Mouse (Mus musculus) megakaryocyte-erythroid progenitor cell, adult 5-6 weeks (primary cell): ENCODE data around the gene 4930548H24Rik. TPM values are rescaled to one million over a fixed set of nuclear protein-coding genes. Genes with fewer than 3 reads are reported as not detected.
A peak's percentile ranks its signal among the peaks of the same experiment; 100 is the strongest.
"Not testable (repeated sequence)": the region's sequence is repeated elsewhere in the genome, so short reads cannot be mapped to it uniquely, and the experiment has no call there.

ENCODE experiments used
- ATAC-seq: replicated peaks from 2 replicates; pipeline ENCODE4 v1.8.0; 2016; ENCODE audit warnings: mild to moderate bottlenecking, inconsistent platforms; ENCODE audit not compliant: severe bottlenecking, poor library complexity, low FRiP score, low TSS enrichment
- total RNA-seq, 2 experiments: library from RNA; stranded (forward) in 1 of 2; stranded (reverse) in 1 of 2; fragments of 200-1000, 215-1000 nt in 1 of 2; fragments of >200 nt in 1 of 2; fragmentation: Nextera tagmentation in 1 of 2; gene quantifications; 2 replicates each; pipeline ENCODE4 v1.2.3; 2014 to 2017

4930548H24Rik gene
- 4.4 TPM in 1 of 2 replicates, not detected in the other for total RNA-seq (2014; fragmentation: Nextera tagmentation)
- total RNA-seq (2017), result 0.75 TPM in 1 of 2 replicates, not detected in the other

DNA sequence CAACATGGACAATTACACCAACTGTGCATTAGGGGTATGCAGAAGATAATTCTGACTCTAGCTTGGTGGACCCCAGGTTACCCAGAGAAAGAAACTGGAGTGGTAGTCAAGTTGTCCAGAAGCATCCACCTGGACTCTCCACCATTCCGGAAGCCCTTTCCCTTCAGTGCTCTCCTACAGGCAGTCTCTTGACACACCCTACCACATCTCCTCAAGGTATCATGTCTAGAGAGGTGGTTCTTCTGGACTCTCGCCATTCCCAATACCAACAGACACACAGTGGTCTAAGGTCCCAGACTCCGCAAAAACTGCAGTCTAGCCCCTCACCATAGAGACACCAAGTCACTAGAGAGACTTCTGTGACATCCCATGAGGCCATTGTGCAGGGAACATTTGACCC lies at the start of gene 4930548H24Rik:
TSS of gene 4930548H24Rik (plus strand) at position 301 of the 400 bp plus-strand sequence.
- ATAC-seq, result no peak

DNA sequence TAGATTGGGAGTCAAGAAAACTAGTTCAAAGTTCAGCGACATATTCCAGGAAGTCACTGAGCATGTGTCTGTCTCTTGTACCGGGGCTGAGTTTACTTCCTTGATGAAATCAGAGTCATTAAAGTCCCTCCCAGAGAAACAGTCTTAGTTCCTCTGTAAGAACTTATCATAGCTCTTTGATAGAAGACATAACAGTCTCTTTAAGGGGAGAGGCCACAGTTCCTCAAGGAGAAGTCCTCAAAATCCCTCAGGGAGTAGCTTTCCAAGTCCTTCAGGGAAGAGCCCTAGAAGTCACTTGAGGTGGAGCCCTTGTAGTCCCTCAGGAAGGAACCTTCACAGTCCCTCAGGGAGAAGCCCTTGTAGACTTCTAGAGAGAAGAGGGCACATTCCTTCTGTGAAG lies 34.2 kb upstream of the 4930548H24Rik start:
- ATAC-seq, result no peak

DNA sequence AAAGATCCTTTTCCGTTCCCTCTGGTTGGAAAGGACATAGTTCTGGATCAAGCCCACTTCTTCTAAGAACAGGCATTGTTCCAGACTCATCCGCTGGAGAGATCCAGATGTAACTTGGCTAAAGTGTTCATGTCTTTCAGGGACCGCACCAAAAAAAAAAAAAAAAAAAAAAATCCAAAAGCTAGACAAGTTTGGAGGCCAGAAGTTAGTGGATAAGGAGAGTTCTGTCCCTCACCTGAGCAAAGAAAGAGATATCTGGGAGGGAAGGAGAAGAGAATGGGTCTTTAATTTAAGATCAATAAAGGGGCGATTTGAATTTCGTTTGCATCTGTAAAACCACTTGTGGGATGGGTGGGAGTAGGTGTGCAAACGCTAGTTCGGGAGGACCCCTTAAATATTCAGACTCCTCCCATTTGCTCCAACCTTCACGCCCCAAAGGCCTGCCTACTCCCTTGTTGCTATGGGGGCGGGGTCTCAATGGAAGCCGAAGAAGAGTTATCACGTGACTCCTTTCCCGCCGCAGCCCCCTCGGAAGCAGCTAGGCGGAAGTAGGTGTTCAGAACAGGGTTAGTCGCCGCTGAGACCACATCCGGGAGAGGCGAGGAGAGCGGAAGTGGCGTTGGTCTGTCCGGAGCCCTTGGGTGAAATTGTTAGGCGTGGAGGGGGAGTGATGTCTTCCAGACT lies 33.5 kb upstream of the 4930548H24Rik start, which contains the start of gene Zfp512:
TSS of gene Zfp512 (plus strand) at position 554 of the 684 bp plus-strand sequence.
- ATAC-seq, result peak; percentile 98

DNA sequence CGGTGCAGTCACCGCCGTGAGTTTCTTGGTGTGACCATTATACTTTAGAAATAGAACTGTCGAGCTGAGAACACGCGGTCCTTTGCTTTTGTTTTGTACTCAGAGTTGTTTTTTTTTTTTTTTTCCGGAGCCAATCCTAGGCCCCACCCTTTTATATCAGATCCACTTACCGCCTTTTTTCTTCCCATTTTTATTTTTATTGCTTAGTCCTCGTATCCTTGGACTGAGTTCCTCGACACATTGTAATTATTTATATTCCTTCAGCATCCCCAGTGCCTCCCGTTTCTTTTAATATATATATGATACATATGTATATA lies 33.0 kb upstream of the 4930548H24Rik start:
- ATAC-seq, result peak; percentile 37

DNA sequence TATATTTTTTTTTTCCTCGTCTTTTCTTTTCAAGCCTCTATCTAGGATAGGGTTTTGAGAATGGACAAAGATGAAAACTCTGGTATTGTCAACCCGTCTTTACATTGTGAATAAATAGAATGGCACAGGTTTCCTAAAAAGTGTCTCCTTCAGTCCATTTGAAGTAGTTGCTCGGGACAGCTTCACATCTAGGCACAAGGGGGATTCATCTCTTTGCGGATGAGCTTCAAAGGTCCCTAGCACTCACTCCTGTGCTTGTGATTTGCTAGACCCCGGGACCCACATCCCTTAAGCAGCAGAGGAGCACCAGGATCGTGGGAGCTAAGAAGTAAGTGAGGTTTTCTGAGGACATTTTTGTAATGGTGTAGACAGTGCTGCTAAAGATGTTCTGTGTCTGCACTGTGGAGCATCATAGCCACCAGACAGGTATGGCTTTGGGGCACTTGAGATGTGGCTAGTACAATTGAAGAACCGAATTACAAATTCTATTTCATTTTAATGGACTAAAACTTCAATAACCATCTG lies 32.6 kb upstream of the 4930548H24Rik start:
- no peak for ATAC-seq

DNA sequence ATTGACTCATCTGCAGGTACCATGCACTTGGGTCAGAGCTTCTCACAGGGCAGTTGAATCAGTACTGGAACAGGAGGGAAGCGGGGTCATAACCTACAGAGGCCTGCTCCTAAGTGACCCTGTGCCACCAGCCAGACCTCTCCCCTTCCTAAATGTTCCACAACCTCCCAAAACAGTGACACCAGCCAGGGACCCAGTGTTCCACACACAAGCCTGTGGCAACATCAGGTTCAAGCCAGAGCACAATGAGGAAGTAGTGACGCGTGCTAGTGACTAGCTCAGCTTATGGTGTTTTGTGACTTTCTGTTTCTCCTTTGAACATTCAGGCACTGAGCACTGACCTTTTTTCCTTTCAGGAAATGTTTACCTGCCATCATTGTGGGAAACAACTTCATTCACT lies 17.7 kb upstream of the 4930548H24Rik start:
- no peak for ATAC-seq

DNA sequence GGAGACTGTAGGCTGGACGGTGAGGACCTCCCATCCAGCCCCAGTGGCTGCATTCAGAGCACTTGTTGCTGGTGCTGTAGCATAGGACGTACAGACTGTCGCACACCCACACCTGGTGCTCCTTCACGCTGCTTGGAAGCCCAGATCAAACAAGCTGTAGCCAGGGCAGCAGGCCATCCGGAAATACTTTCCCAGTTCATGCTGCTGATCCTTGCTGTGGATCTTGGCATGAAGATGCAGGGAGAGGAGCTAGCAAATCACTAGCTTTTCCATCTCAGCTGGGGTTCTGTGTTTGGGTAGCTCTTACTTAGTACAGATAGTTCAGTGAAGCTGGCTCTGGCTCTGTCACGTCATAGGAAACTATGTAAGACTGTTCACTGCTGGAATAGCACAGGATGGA lies 15.8 kb upstream of the 4930548H24Rik start:
- ATAC-seq, result no peak

DNA sequence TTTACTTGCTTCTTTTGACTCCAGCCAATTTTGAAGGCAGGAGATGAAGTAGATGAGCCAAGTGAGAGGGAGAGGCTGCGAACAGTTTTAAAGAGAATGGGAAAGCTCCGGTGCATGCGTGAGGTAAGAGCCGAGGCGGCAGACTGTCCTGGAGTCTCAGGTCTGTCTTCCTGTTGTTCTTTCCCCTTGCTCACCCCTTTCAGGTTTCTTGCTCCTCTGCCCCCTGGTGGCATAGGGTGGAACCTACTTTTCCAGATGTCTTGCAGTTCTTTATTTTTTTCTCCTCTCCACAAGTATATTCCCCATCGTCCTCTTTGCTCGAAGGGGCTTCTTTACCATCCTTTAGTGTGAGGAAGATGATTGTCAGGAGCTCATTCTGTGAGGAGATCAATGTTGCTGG lies 15.2 kb upstream of the 4930548H24Rik start:
- ATAC-seq, result peak; percentile 74

DNA sequence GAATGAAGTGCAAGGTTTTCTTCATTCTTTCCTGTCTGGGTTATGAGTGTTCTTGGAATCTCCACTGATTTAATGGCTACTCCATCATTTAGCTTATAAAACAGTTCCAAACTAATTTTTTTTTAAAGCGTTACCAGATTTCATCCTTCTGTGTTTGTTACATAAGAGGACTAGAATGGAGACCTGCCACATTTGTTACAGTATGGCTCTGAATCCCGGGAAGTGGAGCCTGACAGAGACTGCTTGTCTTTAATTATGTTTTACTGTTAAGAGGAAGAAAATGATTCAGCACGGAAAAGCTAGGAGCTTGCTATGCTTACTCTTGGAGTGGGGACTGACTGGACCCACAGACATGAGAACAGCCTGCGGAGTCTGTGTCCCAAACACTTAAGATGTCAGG lies 5.0 kb upstream of the 4930548H24Rik start:
- ATAC-seq, result no peak

DNA sequence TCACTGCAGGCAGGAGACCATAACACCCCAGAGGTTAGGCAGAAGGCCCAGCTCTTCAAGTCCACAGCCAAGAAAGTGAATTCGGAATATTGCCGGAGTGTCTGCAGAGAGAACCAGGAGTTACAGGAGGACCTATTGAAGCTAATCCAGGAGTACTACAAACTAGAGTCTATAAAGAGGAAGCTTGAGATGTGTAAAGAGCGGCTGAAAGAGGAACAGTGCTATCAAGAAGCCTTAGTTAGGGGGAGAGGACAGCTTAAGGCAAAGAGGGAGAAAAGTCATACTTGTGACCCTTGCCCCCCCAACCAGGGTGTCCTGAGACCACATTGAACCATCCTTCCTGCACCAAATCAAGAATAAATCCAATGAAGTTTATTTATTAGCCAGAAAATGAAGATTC lies 2.3 kb downstream of the 4930548H24Rik start:
- ATAC-seq, result no peak

DNA sequence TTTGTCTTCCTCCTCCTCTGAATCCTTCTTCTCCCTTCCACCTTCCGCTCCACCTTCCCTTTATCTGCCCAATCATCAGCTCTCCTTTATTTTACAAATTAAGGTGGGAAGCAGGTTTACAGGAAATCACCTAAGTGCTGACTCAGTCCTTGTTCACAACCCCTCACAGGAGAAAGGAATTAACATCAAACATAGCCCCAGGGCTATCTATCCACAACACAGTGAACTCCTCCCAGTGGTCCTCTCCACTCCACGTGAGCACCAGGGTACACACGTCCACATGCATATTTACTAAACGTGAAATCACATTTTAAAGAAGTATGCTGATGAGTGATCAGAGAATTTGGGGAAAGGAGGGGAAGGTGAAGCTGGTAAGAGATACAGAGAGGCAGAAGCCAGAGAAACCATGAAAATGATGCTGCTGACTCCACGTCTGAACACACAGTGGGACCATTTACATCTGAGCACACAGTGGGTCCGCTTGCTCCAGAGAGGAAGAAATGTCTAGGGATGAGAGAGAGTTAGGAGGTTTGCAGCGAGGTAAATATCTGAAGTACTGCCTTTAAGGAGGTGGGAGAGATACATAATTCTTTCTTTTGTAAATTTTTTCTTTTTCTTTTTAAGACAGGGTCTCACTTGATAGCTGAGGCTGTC lies 3.7 kb downstream of the 4930548H24Rik start:
- no peak for ATAC-seq

DNA sequence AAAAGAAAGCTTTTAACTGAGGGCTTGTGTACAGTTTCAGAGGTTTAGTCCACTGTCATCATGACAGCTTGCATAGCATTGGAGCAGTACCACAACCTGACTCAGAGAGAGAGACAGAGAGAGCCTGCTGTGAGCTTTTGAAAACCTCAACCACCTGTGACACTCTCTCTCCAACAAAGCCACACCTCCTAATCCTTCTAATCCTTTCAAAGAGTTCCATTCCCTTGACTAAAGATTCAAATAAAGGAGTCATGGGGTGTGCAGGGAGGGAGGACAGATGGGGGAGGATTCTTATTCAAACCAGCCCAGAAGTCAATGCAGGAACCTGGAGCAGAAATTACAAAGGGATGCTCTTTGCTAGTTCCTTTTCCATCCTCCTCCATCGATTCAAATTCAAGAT lies 6.5 kb downstream of the 4930548H24Rik start:
- ATAC-seq, result no peak

DNA sequence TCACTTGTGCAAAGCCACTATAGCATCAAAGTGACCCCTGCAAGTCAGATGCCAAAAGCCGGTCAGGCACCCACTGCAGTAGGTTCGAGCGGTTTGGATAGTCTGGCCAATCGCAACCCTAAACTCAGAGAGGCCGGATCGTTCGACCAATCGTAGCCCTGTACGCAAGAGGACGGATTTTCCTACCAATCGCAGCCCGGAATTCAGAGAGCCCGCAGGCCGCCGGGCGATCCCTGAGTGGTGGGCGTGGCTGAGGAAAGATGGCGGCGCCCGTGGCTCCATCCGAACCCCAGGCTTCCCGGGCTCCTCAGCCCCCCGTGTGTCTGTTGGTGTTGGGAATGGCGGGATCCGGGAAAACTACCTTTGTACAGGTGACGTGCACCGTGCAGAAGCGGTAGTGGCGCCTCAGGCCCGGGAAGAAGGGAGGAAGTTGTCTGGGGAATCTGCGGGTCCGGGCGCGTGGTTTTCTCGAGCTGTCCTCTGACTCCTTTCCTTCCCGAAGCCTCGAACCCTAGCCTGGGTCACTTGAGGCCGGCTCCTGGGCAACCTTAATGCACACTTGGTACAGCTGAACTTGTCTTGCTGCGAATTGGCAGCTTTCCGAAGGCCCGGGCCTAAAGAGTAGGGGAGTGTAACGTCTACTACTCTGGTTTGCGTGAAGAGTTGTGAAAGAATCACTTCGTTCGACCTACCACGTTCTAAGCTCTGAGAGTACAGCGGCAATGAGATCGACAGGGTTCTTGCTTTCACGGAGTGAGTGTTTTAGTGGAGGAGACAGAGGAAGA lies 9.2 kb downstream of the 4930548H24Rik start, which contains the start of gene Gpn1:
TSS of gene Gpn1 (plus strand) at position 229 of the 785 bp plus-strand sequence.
- peak; percentile 99 for ATAC-seq

DNA sequence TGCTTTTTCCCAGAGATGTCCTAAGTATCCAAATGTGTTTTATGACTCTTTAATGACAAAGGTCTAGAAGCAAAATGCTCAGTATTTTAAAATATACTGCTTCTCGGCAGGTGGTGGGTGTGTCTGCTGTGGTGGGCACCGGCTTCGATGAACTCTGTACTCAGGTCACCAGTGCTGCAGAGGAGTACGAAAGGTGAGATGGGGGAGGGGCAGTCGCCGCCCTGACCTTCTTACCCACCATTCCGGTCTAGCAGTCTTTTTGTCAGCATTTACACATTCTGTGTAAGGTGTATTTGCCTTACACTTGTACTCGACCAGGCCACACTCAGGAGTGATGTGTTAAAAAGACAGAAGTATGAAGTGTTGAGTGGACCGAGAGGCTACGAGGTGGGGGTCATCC lies 19.3 kb downstream of the 4930548H24Rik start:
- no peak for ATAC-seq

DNA sequence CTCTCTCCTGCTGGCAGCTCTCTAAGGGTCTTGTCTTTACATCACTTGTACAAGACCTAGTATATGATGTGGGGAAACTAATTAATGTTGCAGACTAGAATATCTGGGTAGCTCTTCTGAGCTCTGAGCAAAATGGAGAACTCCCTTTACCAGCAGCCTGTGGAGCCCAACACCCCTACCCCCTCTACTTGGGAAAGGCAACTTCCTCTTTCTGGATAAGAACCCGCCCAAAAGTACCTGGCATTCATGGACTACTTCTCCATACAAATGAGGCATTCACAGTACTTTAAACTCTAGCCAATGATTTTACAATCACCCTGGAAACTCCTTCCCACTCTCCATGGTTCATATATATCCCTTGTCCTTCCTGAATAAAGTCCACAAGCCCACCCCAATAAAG lies 26.9 kb downstream of the 4930548H24Rik start:
- ATAC-seq, result no peak

DNA sequence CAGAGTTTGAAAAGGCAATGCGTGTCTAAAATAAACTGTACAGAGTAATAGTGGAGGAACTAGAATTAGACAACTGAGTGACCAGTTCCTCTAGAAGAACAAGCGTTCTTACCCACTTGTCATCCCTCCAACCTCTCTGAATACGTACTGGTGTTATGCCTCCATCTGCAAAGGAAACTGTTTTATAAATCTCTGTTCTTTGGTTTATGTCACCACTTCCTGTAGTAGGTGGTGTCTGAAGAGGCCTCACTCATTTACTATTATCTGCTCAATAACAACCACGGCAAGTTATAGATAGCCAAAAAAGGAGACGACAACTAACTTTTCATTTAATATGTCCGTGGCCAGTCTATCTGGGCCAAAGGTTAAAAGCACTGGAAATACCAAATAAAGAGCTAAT lies 35.0 kb downstream of the 4930548H24Rik start:
- ATAC-seq, result no peak

DNA sequence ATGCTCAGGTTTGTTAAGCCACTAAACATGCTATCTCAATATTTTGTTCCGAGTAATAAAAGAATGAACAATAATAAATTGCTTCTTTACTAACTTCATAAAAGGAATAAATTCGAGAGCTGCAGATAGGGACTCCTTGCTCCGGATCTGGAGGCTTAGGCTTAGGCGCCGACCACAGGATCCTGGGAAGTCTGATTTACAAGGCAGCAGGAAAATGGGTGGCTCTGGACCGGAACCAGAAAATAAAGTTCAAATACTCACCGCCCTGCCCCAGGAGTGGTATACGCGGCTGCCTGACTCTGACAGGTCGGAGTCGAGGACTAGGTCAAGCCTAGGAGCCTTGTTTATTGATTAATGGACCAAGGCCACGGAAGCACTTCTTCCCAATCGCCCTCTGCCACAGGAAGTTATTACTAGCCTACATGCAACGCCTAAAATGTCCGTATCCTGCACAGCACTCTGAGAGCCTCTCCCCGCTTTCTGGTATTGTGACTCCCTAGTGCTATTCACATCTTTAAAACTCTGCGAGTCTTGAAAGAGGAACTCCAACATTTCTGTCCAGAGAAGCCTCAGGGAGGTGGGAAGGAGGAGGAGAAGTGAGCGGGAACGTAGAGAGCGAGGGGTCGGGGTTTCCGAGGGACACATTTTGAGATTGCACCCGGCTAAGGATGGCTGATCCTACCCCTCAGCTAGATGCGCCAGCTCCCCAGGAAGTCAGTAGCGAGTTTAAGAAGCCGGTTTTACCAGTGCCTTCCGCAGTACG lies 41.0 kb downstream of the 4930548H24Rik start, which contains the start of gene Slc4a1ap:
TSS of gene Slc4a1ap (plus strand) at position 642 of the 763 bp plus-strand sequence.
- ATAC-seq, result peak; percentile 81

DNA sequence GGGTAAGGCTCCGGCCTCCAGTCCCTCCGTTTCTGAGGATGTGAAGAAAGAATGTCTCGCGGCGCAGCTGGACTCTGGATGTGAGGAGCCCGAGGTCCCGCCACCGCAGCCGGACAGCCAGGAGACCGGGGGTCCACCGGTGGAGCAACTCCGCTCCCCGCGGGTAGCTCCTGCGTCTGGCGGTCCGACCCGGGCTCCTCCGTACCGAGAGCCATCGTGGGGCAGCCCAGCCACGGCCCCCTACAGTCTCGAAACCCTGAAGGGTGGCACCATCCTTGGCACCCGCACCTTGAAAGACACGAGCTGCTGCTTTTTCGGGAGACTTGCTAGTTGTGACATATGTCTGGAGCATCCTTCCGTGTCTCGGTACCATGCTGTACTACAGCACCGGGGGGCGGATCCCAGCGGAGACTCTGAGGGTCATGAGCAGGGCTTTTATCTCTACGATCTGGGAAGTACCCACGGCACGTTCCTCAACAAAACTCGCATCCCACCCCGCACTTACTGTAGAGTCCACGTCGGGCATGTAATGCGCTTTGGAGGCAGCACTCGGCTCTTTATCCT lies 41.7 kb downstream of the 4930548H24Rik start:
- peak; percentile 24 for ATAC-seq

DNA sequence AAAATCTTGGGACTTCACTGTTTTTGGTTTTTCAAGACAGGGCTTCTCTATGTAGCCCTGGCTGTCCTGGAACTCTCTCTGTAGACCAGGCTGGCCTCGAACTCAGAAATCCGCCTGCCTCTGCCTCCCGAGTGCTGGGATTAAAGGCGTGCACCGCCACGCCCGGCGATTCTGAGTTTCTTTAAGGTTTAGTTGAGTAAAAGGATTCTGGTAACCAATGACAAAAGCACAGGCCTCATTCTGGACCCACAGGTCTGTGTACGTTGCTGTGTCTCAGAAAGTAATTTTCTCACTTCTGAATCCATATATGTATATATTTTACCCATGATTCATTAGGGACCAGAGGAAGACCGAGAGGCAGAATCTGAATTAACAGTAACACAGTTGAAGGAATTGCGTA lies 42.2 kb downstream of the 4930548H24Rik start, which contains the start of gene Supt7l:
TSS of gene Supt7l (minus strand) at position 101 of the 400 bp plus-strand sequence.
- ATAC-seq, result not testable (repeated sequence)
